Mouse (Mus musculus) stomach, embryonic 14.5 days (tissue): ENCODE data around the gene B3galt1. TPM values are rescaled to one million over a fixed set of nuclear protein-coding genes. Genes with fewer than 3 reads are reported as not detected.

Experiments used
- ATAC-seq: fragments of 200-750 bp; cut with Nextera tagmentation; 2 replicates; pipeline ENCODE4 v1.8.0; 2017; ENCODE audit warnings: low read depth, moderate TSS enrichment; ENCODE audit not compliant: insufficient number of reproducible peaks, insufficient read depth, low FRiP score
- H3K27ac ChIP-seq: fragments of 300-500 bp; sonication (generic); 2 replicates; pipeline ENCODE4 v1.5.1; 2014; ENCODE audit warnings: mild to moderate bottlenecking, low read length, moderate library complexity, mixed read lengths
- H3K27me3 ChIP-seq: fragments of 300-500 bp; sonication (generic); 2 replicates; pipeline ENCODE4 v1.6.1; 2014; ENCODE audit warnings: low read length, control low read depth, mixed read lengths; ENCODE audit not compliant: control insufficient read depth, insufficient read depth
- H3K36me3 ChIP-seq: fragments of 300-500 bp; sonication (generic); 2 replicates; pipeline ENCODE4 v1.6.1; 2014; ENCODE audit warnings: mild to moderate bottlenecking, control low read depth, low read length, moderate library complexity, mixed read lengths; ENCODE audit not compliant: control insufficient read depth, insufficient read depth
- H3K4me1 ChIP-seq: fragments of 300-500 bp; sonication (generic); 2 replicates; pipeline ENCODE4 v1.6.1; 2014; ENCODE audit warnings: low read length, control low read depth, mixed read lengths; ENCODE audit not compliant: control insufficient read depth, insufficient read depth
- H3K4me2 ChIP-seq: fragments of 300-500 bp; sonication (generic); replicated peaks from 2 replicates; pipeline ENCODE4 v1.6.1; 2014; ENCODE audit warnings: low read depth, low read length, control low read depth
- H3K4me3 ChIP-seq: fragments of 300-500 bp; sonication (generic); 2 replicates; pipeline ENCODE4 v1.5.1; 2014; ENCODE audit warnings: low read depth, low read length, control low read depth
- H3K9ac ChIP-seq: fragments of 300-500 bp; sonication (generic); replicated peaks from 2 replicates; pipeline ENCODE4 v1.6.1; 2014; ENCODE audit warnings: low read depth, mild to moderate bottlenecking, control low read depth, low read length, moderate library complexity, mixed read lengths
- H3K9me3 ChIP-seq: fragments of 300-500 bp; sonication (generic); 2 replicates; pipeline ENCODE4 v1.6.1; 2016; ENCODE audit warnings: low read depth, low read length, control low read depth; ENCODE audit not compliant: control insufficient read depth
- WGBS: fragments of 180-500 bp; shearing (Covaris S2); extraction: QIAGEN DNeasy Blood & Tissue Kit; methylation state at CpG from one replicate; pipeline ENCODE4 v1.1.7; 2014; 5-methylcytosine and 5-hydroxymethylcytosine counted together
- polyA plus RNA-seq: library from polyadenylated mRNA; unstranded; fragments of >200 nt; fragmentation: Nextera tagmentation; extraction: Ambion mirVana; gene quantifications from 2 replicates; pipeline ENCODE4 v1.2.1, GENCODE M21; 2014

B3galt1 gene
- polyA plus RNA-seq, 1 experiment from 2014 or later: 11.7 TPM

DNA sequence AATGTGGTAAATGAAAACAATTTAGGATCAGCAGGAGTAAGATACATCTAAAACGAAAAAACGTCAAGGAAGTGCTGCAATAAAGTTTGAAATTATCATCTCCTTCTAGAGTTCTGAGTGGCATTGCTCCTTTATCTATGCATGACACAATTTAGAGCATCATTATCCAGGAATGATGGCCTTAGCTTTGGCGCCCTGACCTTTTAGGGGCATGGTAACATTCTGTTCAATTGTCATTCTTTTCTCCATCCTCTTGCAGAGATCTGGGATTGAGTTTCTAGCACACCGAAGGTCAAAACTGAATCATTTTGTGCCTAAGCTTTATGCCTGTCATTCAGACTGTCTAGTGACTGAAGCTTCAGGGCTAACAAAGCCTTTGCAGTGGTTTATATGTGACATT is 231.9 kb downstream of the B3galt1 start:
- ATAC-seq: no peak
- H3K27ac ChIP-seq: no peak overlapping the region
- H3K9me3 ChIP-seq: no peaks in the 10 kb centered on the region
- no peaks in the 10 kb centered on the region for H3K4me1 ChIP-seq
- H3K4me3 ChIP-seq: no peak overlapping the region
- H3K9ac ChIP-seq: no peak overlapping the region
- no peaks in the 10 kb centered on the region for H3K36me3 ChIP-seq
- no peaks in the 10 kb centered on the region for H3K27me3 ChIP-seq
- H3K4me2 ChIP-seq: no peak overlapping the region
- 80% methylated on average over 4 of the region's 4 CpGs for WGBS

DNA sequence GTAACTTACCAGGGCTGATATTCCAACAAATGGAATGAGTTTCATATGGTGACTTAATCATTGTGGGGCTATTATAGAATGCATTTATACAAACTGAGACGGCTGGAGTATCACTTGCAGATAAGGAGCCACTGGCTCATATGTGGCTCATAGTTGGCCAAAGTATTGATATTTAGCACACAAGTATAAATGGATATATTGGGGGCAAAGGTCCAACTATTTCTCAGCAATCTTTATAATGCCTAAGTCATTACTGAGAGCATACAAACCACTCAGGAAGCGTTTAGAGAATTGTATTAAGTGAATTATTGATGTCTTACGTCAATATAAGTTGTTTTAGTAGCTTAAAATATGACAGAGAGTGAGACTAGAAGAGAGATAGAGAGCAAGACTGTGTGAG is 234.3 kb downstream of the B3galt1 start:
- Histone ChIP-seq H3K9ac (no peak overlapping the region), H3K27me3 (no peaks in the 10 kb centered on the region), H3K36me3 (no peaks in the 10 kb centered on the region), H3K9me3 (no peaks in the 10 kb centered on the region), H3K27ac (no peak overlapping the region), H3K4me1 (no peaks in the 10 kb centered on the region), H3K4me3 (no peak overlapping the region), H3K4me2 (no peak overlapping the region)
- ATAC-seq: no peak
- WGBS: 60% methylated on average over 3 of the region's 3 CpGs

DNA sequence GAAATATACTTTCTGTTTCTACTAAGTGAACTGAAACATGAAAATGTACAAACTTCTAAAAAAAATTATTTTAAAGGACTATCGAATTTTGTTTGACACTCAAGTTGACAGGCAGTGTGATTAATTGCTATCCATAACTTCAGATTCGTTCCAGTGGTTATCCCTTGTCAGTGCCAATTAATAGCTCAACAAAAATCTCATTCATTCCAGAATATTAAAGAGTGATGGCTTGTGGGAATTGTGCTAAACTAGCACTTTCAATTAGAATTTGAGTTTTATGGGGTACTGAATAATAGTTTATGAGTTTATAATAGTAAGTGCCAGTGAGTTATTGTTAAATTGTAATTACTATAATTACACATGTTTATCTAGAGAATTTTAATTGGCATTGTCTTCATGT is 250.5 kb downstream of the B3galt1 start:
- Histone ChIP-seq H3K36me3 (no peaks in the 10 kb centered on the region), H3K4me2 (no peak overlapping the region), H3K27ac (no peak overlapping the region), H3K9ac (no peak overlapping the region), H3K4me1 (no peaks in the 10 kb centered on the region), H3K4me3 (no peak overlapping the region), H3K27me3 (no peaks in the 10 kb centered on the region), H3K9me3 (no peaks in the 10 kb centered on the region)
- 49% methylated on average over 2 of the region's 2 CpGs for WGBS
- no peak for ATAC-seq

DNA sequence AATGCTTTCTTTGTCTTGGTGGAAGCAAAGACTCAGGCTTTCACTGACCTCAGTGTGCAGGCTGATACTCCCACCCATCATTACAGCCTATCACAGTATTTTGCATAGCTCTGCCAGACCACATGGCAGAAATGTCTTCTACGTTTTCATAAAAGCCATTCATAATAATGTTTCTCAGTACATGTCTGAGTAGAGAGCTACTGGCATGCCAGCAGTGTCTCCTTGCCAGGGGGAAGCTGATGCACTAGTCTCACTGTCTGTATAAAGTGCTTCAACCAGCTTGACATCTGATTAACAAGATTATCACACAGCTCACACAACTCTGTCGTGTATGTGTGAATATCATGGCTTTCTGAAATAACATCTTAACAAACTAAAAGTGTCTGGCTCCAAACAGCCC is 252.3 kb downstream of the B3galt1 start:
- Histone ChIP-seq H3K4me1 (no peaks in the 10 kb centered on the region), H3K9me3 (no peaks in the 10 kb centered on the region), H3K4me2 (no peak overlapping the region), H3K36me3 (no peaks in the 10 kb centered on the region), H3K9ac (no peak overlapping the region), H3K27me3 (no peaks in the 10 kb centered on the region), H3K27ac (no peak overlapping the region), H3K4me3 (no peak overlapping the region)
- WGBS: 46% methylated on average over 2 of the region's 2 CpGs
- ATAC-seq: no peak

DNA sequence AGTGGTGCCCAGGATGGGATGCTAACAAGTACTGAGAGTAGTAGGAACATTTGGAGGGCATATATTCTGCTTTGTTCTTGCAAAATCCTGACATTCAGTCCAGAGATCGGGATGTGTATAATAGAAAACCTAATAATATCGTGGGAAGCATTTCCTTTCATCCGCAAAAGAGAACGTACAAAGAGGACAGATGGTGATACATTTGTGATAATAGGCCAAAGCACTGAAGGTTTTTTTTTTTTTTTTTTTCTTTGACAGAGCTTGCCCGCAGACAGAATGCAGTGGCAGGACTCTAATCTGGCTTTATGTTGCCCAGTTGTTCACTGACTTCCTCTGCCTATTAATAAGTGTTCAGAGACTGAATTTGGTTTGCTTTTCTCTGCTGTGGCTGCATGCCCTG is 256.7 kb downstream of the B3galt1 start:
- Histone ChIP-seq H3K27ac (no peak overlapping the region), H3K9ac (no peak overlapping the region), H3K4me3 (no peak overlapping the region), H3K9me3 (no peaks in the 10 kb centered on the region), H3K36me3 (no peaks in the 10 kb centered on the region), H3K27me3 (no peaks in the 10 kb centered on the region), H3K4me1 (no peaks in the 10 kb centered on the region), H3K4me2 (no peak overlapping the region)
- 75% methylated on average over 5 of the region's 5 CpGs for WGBS
- no peak for ATAC-seq

DNA sequence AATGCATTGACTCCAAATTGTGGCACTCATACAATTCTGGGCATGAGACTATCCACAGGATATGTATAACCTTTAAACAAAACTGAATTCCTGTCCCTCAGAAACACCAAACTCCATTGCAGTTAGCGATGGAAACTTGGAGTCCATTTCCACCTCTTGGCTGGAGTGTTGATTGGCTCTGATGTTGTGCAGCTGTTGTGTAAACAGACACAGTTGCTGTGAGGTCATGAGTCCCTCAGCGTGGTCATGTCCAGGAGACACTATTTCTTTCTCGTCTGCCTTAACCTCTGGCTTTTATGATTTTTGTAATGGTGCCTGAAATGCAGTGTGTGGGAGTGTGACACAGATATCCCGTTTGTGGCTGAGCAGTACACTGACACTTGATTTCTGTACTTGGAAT is 262.0 kb downstream of the B3galt1 start:
- H3K9ac ChIP-seq: no peak overlapping the region
- ATAC-seq: no peak
- no peak overlapping the region for H3K4me2 ChIP-seq
- no peak overlapping the region for H3K27ac ChIP-seq
- no peaks in the 10 kb centered on the region for H3K4me1 ChIP-seq
- WGBS: 65% methylated on average over 4 of the region's 4 CpGs
- H3K36me3 ChIP-seq: no peaks in the 10 kb centered on the region
- H3K9me3 ChIP-seq: no peaks in the 10 kb centered on the region
- H3K4me3 ChIP-seq: no peak overlapping the region
- no peaks in the 10 kb centered on the region for H3K27me3 ChIP-seq

DNA sequence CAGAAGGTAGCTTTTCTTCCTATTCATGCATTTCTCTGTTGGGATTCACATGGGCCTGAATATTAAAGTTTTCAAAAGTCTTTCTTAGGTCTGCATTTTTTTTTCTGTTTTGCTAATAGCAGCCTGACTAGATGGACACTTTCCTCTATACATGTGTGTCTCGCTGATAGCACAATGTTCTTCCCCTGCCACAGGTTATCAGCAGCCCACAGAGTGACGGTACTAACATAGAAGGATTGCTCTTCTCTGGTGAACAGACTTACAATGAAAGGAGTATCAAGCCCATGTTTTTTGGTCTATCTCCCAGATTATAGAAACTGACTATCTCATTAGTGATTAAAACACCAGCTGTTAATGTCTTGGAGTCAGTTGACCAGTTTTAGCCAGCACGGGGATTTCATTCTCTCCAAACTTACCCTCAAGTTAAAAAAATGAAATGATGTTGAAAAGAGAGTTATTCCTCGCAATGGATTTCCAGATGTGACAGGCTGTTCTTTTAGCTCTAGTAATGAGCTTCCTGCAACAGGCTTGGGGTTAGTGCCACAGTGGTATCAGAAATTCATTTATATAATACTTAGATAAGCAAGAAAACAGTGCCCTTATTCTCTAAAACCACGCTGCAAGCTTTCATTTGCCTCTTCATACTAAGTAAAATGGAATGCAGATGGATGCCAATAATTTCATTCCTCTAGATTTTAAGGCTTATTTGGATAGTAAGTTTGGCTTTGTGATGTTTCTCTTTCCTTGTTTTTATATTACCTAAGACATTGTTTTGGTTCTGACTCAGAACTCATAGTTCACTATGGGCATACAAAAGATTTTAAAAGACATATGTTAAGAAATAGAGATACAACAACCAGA is 263.6 kb downstream of the B3galt1 start:
- H3K4me2 ChIP-seq: no peak overlapping the region
- H3K9ac ChIP-seq: no peak overlapping the region
- H3K9me3 ChIP-seq: no peaks in the 10 kb centered on the region
- no peak for ATAC-seq
- 80% methylated on average over 5 of the region's 5 CpGs for WGBS
- no peak overlapping the region for H3K27ac ChIP-seq
- no peaks in the 10 kb centered on the region for H3K27me3 ChIP-seq
- no peaks in the 10 kb centered on the region for H3K4me1 ChIP-seq
- H3K36me3 ChIP-seq: no peaks in the 10 kb centered on the region
- H3K4me3 ChIP-seq: no peak overlapping the region

DNA sequence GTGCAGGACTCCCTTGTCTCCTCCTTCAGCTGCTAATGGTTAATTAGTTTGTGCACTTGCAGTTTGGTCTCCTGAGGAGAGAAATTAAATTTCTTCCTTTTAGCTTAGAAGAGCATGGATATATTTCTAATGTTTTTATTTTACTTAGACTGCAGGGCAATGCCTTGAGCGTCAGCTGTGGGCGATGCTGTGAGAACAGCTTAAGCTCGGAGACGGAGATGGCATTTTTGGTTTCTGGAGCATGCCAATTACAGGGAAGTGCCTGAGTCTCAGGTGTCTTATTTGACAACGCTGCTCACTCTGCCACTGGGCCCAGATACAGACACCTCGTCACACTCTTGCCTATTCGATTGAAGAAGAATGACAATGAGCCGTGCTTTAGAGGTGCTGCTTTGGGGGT is 282.1 kb downstream of the B3galt1 start:
- H3K4me1 ChIP-seq: no peaks in the 10 kb centered on the region
- no peak for ATAC-seq
- no peak overlapping the region for H3K27ac ChIP-seq
- H3K36me3 ChIP-seq: no peaks in the 10 kb centered on the region
- 84% methylated on average over 8 of the region's 8 CpGs for WGBS
- no peaks in the 10 kb centered on the region for H3K9me3 ChIP-seq
- H3K4me3 ChIP-seq: no peak overlapping the region
- no peaks in the 10 kb centered on the region for H3K27me3 ChIP-seq
- no peak overlapping the region for H3K9ac ChIP-seq
- no peak overlapping the region for H3K4me2 ChIP-seq

DNA sequence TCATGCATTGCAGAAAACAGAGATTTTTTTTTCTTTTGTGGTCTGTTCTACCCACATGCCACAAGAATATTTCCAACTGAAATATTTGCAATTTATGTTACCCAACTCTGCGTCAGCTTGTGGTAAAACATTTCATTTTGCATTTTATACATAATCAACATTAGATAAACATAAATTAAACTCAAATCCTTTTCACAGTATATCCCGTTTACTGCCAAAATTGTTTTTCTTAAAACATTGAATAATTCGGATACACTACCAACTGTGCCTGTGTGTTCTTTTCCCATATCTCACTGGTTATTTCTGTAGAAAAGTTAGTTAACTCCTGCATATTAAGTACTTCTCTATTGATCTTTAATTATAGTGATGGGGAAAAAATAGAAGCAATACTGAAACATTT is 285.1 kb downstream of the B3galt1 start:
- H3K4me3 ChIP-seq: no peak overlapping the region
- ATAC-seq: no peak

More for the DNA sequence above, 285.1 kb downstream of the B3galt1 start:
- Histone ChIP-seq H3K4me1 (no peaks in the 10 kb centered on the region), H3K4me2 (no peak overlapping the region), H3K36me3 (no peaks in the 10 kb centered on the region), H3K9ac (no peak overlapping the region), H3K9me3 (no peaks in the 10 kb centered on the region), H3K27me3 (no peaks in the 10 kb centered on the region), H3K27ac (no peak overlapping the region)
- WGBS: 86% methylated on average over 3 of the region's 3 CpGs
